Mouse (Mus musculus) B cell, adult 62 days (primary cell): ENCODE results near the gene Dnajb4. TPM values are rescaled to one million over a fixed set of nuclear protein-coding genes. Genes with fewer than 3 reads are reported as not detected.

ENCODE experiments used
- total RNA-seq: library from RNA; stranded (reverse); gene quantifications from 4 replicates; pipeline ENCODE4 v1.2.4, GENCODE M21; 2023

Gene Dnajb4
- total RNA-seq = 58.0 to 73.8 TPM (median 67.7 TPM) in 4 replicates

GRCm38 (mm10) chr3:152209967-152210634 is at the start of gene Dnajb4, which contains the start of gene Fubp1:
Gene Dnajb4 (minus strand): TSS chr3:152210302.
Gene Fubp1 (plus strand): TSS chr3:152210422.

GRCm38 (mm10) chr3:152166099-152166423 is 44.0 kb downstream of the Dnajb4 start, which contains the start of gene Gipc2:
Gene Gipc2 (minus strand): TSS chr3:152166230.

Other genes with a start within 250 kb of the Dnajb4 start
- gene Gipc2, start 44.1 kb downstream of the Dnajb4 start, total RNA-seq = not detected in 4 replicates
- gene Fubp1, start 120 bp upstream of the Dnajb4 start, total RNA-seq = 247 to 276 TPM (median 259 TPM) in 4 replicates
- not detected in 4 replicates for gene Nexn, start 56.0 kb upstream of the Dnajb4 start, total RNA-seq
- gene Miga1, start 130.1 kb upstream of the Dnajb4 start, total RNA-seq = 27.3 to 32.3 TPM (median 29.9 TPM) in 4 replicates
- gene Usp33, start 136.2 kb upstream of the Dnajb4 start, total RNA-seq = 63.2 to 68.3 TPM (median 65.6 TPM) in 4 replicates
- 58.7 to 65.8 TPM (median 62.8 TPM) in 4 replicates for gene Zzz3, start 185.2 kb upstream of the Dnajb4 start, total RNA-seq